Mouse (Mus musculus): ENCODE data around the gene Mup5. TPM values are rescaled to one million over a fixed set of nuclear protein-coding genes. Genes with fewer than 3 reads are reported as not detected.
"Not testable (repeated sequence)": the region's sequence is repeated elsewhere in the genome, so short reads cannot be mapped to it uniquely, and the experiment has no call there.

Gene Mup5
- total RNA-seq (2021), result not detected
- long read RNA-seq, experiment 1, result 0 reads
- long read RNA-seq, experiment 2, result 0 reads

DNA sequence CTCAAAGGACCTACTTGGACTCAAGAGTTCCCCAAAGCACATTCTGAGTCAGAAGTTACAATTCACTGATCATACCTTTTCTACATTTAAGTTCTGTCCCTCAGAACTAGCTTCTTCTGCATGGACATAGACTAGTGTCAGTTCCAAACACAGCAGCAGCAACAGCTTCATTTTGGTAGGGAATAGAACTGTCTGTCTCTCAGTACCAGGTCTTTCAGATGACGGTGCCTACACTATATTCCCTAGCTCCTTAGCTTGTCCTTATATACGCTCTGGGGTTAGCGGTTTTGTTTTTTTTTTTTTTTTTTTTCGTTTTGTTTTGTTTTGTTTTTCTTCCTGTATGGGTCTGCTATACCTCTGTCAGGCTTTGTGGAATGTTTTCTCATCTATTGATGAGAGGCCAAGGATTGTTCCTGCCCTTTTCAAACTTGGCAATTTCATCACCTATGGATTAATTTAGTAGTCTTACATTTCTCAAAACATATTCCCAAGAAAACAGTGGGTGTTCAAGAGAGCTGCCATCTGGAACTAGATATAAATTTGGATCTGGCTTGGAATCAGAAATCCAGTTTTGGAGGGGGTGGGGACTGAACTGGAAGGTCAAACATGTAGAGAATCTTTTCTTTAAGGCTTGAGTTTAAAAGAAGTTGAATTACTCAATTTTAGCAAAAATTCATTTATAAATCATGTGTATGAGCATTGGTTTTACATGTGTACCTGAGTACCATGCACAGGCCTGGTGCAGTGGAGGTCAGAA is at the start of gene Mup5:
Mup5 (minus strand) TSS at position 282 of the 757 bp plus-strand sequence.
- DNase-seq (ENCODE audit: low spot score), result no peak

DNA sequence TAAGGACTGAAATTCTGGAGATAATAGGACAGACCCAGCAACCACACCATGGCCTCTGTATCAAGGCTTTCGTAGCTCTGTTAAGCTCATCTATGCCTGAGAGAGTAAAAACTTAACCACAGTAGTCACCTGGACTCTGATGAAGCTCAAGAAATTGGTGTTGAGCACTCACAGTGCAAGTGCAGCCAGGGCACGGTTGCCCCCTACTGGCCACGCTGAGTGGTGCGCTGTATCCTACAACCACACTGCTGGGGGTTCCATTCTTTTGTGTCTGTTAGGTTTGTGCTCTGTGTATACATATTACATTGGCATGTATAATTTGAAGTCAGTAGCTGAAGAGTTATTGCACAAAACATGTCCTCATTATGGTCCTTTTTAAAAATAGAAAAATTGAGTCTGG is 23.1 kb upstream of the Mup5 start:
- no peak for DNase-seq (ENCODE audit: low spot score)

DNA sequence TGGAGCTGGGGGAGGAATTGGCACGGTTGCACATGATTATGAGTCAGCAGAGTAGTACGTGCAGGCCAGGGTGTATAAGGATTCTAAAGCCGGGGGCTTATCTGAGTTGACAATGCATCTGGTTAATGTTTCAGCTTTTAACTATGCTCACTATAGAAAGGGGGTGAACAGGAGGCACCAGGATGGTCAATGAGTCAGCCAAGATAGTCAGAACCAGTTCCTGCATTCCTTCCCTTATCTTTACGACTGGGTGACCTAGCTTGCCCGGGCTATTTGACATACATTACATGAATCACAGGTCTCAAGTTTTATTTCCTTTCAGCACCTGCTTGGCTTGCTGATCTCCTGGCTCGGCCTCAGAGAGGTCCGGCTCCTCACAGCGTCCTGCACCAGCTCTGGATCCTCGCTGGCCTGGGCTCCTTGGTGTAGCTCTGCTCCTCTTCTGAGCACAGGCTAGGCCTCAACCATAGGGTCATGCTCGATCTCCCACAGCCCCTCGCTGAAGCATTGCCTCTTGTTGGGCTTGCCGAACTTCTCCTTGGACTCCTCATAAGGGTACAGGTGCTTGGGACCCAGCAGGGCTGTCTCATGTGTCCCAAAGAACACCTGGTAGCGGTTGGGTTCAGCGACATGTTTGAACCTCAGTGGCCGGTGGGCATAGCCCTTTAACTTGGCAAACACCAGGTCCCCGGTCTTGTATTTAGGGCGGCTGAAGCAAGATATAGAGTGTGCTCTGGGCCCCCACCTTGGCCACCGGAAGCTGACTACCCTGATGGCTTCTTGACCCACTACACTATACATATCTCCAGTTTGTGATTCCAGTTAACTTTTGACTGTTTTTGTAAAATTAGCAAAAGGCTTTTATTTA is 21.0 kb upstream of the Mup5 start:
- DNase-seq (ENCODE audit: low spot score), result no peak

GRCm38 (mm10) chr4:61855344-61855743 is 20.3 kb upstream of the Mup5 start:
- no peak for DNase-seq (ENCODE audit: low spot score)

- DNase-seq (ENCODE audit: low spot score), result no peak
These were observed 9.9 kb upstream of the Mup5 start for GRCm38 (mm10) chr4:61844758-61845455.

GRCm38 (mm10) chr4:61829211-61829610 is 5.8 kb downstream of the Mup5 start:
- no peak for DNase-seq (ENCODE audit: low spot score)

DNA sequence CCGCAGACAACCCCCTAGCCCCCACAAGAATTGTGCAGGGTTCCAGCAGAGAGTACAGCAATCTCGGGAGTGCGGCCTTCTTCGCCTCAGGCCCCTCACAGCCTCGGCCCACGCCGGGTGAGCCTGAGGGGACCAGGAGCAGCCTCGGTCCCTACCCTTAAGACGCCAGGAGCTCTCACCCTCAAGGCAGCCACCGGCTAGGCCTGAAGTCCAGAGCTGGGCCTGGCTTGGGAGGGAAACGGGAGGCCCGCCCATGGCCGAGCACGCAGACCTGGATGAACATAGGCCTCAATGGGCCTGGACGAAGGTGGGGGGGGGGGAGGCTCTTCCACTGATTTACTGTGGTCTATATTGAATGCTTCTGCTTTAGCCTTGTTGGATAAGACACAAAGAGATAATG is 11.8 kb downstream of the Mup5 start:
- no peak for DNase-seq (ENCODE audit: low spot score)

- DNase-seq (ENCODE audit: low spot score), result not testable (repeated sequence)
These were observed 12.5 kb downstream of the Mup5 start for GRCm38 (mm10) chr4:61822541-61822940.

- no peak for DNase-seq (ENCODE audit: low spot score)
These were observed 19.4 kb downstream of the Mup5 start for GRCm38 (mm10) chr4:61815602-61816001.

GRCm38 (mm10) chr4:61813435-61813834 is 21.6 kb downstream of the Mup5 start:
- no peak for DNase-seq (ENCODE audit: low spot score)

GRCm38 (mm10) chr4:61811193-61811592 is 23.8 kb downstream of the Mup5 start:
- not testable (repeated sequence) for DNase-seq (ENCODE audit: low spot score)

GRCm38 (mm10) chr4:61808926-61809325 is 26.1 kb downstream of the Mup5 start:
- DNase-seq (ENCODE audit: low spot score), result not testable (repeated sequence)

DNA sequence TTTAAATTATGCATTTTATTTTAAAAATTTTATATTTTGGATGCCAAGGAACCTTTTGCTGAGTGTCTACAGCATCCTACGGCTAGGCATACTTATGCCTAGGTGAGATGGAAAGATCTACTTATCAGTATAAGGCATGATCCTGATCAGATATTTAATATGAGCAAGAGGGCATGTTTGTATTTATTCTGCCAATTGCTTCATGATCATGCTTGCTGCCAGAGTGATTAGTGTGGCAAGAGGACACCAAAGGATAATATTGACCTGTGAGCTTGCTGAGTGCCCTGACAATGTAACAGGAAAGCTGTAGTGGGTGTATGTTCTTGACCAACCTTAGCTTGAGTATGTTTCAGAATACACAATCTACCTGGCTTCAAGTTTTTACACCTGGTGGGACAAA is 45.3 kb downstream of the Mup5 start:
- not testable (repeated sequence) for DNase-seq (ENCODE audit: low spot score)

DNA sequence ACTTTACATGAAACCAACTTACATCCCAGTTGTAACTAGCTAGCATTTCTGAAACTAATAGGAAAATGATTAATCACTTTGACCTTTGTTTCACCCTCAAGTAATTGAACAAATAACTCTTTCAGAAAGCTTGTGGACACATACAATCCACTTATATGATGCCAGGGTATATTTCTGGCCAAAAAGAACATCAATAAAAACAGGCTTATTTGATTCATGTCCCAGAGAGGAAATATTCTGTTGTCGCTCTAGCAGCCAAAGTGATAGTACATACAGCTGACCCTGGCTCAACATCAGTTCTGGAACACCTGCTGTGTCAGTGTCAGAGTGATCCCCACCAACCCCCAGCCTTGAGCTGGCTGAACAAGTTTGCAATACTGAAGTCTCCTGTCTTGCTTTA is 50.8 kb downstream of the Mup5 start:
- DNase-seq (ENCODE audit: low spot score), result not testable (repeated sequence)

GRCm38 (mm10) chr4:61782169-61782568 is 52.9 kb downstream of the Mup5 start, which contains the start of gene Mup19:
Mup19 (minus strand) TSS chr4:61782269.
- DNase-seq (ENCODE audit: low spot score), result not testable (repeated sequence)

Other genes with a start within 250 kb of the Mup5 start
- gene Mup17, start 239.4 kb downstream of the Mup5 start, total RNA-seq (2021), result not detected
- 1 to 10 TPM in 1 of 2 experiments, under 1 TPM in 1; 0.27 to 1.3 TPM for gene Mup18, start 161.1 kb downstream of the Mup5 start, total RNA-seq (2021)
- gene Mup19, start 53.0 kb downstream of the Mup5 start, total RNA-seq (2021), result 1 to 10 TPM in 1 of 2 experiments, not detected in 1; 2.8 TPM
- gene Mup20, start 218.9 kb upstream of the Mup5 start, total RNA-seq (2021), result under 1 TPM in 1 of 2 experiments, not detected in 1; 0.40 TPM

Data from gastrocnemius, adult 18-20 months (tissue).